ENCODE assay signal across 21 mouse cellular contexts in the genomic region with DNA sequence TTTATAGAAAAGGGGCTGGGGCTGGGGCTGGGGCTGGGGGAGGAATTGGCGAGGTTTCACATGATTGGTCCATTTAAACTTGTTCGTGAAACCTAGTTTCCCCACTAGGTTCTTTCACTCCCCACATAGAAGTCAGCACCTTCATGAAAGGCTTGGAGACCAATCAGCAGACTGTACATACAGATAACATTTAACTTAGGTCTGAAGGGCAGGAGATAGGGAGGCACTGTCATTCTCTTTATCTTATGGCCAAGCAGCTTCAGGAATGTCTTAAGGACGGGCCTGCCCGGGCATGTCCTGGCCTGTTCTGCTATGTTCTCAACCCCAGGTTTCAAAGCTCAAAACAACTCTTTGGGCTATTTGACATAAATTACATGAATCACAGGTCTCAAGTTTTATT. TPM values are rescaled to one million over a fixed set of nuclear protein-coding genes. Genes with fewer than 3 reads are reported as not detected.
"Had no signal": no experiment of that assay in that cellular context is flagged by ENCODE, and none has a peak within 500 bp of the region (broad histone marks: within the 10 kb centered on the region; RNA-seq: fewer than 3 reads in every experiment).

No protein-coding gene starts in this region.

RNA-seq across cellular contexts. Expression of gene Terb2, which starts 31.0 kb away (rescaled TPM):
- total RNA-seq: layer of hippocampus, adult 18-20 months; layer of hippocampus, postnatal 14 days; left cerebral cortex, adult 8-10 months; left cerebral cortex, postnatal 14 days; left cerebral cortex, postnatal 4 days; megakaryocyte, adult 5-6 weeks; neutrophil, adult 5-6 weeks had no signal
- polyA plus RNA-seq: inflammation-experienced regulatory T-cells, adult 6 months; kidney, embryonic 16.5 days; limb, embryonic 12.5 days; limb, embryonic 15.5 days; lung, adult 2 months; lung, embryonic 16.5 days; midbrain, embryonic 10.5 days; midbrain, embryonic 13.5 days; midbrain, embryonic 16.5 days; myocyte; neural tube, embryonic 13.5 days; stomach, embryonic 15.5 days; thymus, postnatal 0 days had no signal

RNA-seq across cellular contexts. Expression of gene Patl2, which starts 31.1 kb away (rescaled TPM):
- total RNA-seq: layer of hippocampus, adult 18-20 months; left cerebral cortex, postnatal 4 days; megakaryocyte, adult 5-6 weeks; monocyte, adult 5-6 weeks; neutrophil, adult 5-6 weeks had no signal
- polyA plus RNA-seq: kidney, embryonic 16.5 days; limb, embryonic 12.5 days; limb, embryonic 15.5 days; lung, adult 2 months; lung, embryonic 16.5 days; midbrain, embryonic 10.5 days; midbrain, embryonic 13.5 days; midbrain, embryonic 16.5 days; neural tube, embryonic 13.5 days; stomach, embryonic 15.5 days had no signal

RNA-seq across cellular contexts. Expression of gene Trim69, which starts 56.6 kb away (rescaled TPM):
- total RNA-seq: layer of hippocampus, adult 18-20 months; layer of hippocampus, postnatal 14 days; left cerebral cortex, adult 8-10 months; left cerebral cortex, postnatal 14 days; left cerebral cortex, postnatal 4 days; megakaryocyte, adult 5-6 weeks; monocyte, adult 5-6 weeks; neutrophil, adult 5-6 weeks had no signal
- polyA plus RNA-seq: kidney, embryonic 16.5 days; limb, embryonic 12.5 days; midbrain, embryonic 10.5 days; midbrain, embryonic 13.5 days; midbrain, embryonic 16.5 days; neural tube, embryonic 13.5 days; stomach, embryonic 15.5 days had no signal
